Comparison of ENCODE assay signal across 16 mouse cellular contexts in genomic region chr4:137183181-137183850, GRCm38 (mm10).
A peak's percentile ranks its signal among the peaks of the same experiment; 100 is the strongest.
DNase-seq lines count a peak whose midpoint lies in the region; ATAC-seq and TF ChIP-seq lines count a peak whose summit lies in the region.
"Had no signal": no experiment of that assay in that cellular context is flagged by ENCODE, and none has a peak within 500 bp of the region (broad histone marks: within the 10 kb centered on the region; RNA-seq: fewer than 3 reads in every experiment).

No protein-coding gene starts in this region.

- H3K9ac ChIP-seq in heart, embryonic 11.5 days (ENCODE audit: low read depth, low read length) = no peak overlapping the region
- H3K9ac ChIP-seq in intestine, postnatal 0 days (ENCODE audit: low read depth, low read length) = no peak overlapping the region
- H3K9ac ChIP-seq in lung, embryonic 16.5 days (ENCODE audit: low read length) = no peak overlapping the region
- H3K9ac ChIP-seq: liver, embryonic 14.5 days; midbrain, embryonic 15.5 days; neural tube, embryonic 13.5 days had no signal

- 67% methylated on average over 10 of the region's 10 CpGs for WGBS in heart, embryonic 11.5 days (ENCODE audit: insufficient replicate concordance)
- 41% methylated on average over 10 of the region's 10 CpGs for WGBS in intestine, postnatal 0 days
- 27% methylated on average over 10 of the region's 10 CpGs for WGBS in lung, embryonic 16.5 days

- ATAC-seq in heart, embryonic 11.5 days (replicated peaks; ENCODE audit: insufficient number of reproducible peaks, low FRiP score, low TSS enrichment) = no peak
- peak; percentile 31 for ATAC-seq in Patski
- ATAC-seq in intestine, postnatal 0 days = 0 out of 2 replicates have a peak, but pooled peaks have one; percentile 41
- peak; percentile 75 for ATAC-seq in lung, embryonic 16.5 days (ENCODE audit: low read depth)
- ATAC-seq: CD4-positive, CD25-positive, alpha-beta regulatory T cell, adult 4 months; inflammation-experienced regulatory T-cells, adult 6 months; midbrain, embryonic 15.5 days had no signal

- H3K27ac ChIP-seq in heart, embryonic 11.5 days (ENCODE audit: low read depth, low read length) = no peak overlapping the region
- no peak overlapping the region for H3K27ac ChIP-seq in intestine, postnatal 0 days (ENCODE audit: low read depth, low read length)
- H3K27ac ChIP-seq in lung, embryonic 16.5 days (ENCODE audit: low read length) = no peak overlapping the region
- H3K27ac ChIP-seq: liver, embryonic 14.5 days; midbrain, embryonic 15.5 days; neural tube, embryonic 13.5 days had no signal

- H3K9me3 ChIP-seq in heart, embryonic 11.5 days (replicated peaks; ENCODE audit: control insufficient read depth, low read length) = no peaks in the 10 kb centered on the region
- H3K9me3 ChIP-seq in intestine, postnatal 0 days (ENCODE audit: control insufficient read depth) = no peaks in the 10 kb centered on the region
- H3K9me3 ChIP-seq in lung, embryonic 16.5 days (ENCODE audit: control insufficient read depth, low read length) = no peaks in the 10 kb centered on the region
- H3K9me3 ChIP-seq: embryonic facial prominence, embryonic 10.5 days; forebrain, embryonic 10.5 days; midbrain, embryonic 15.5 days; neural tube, embryonic 13.5 days had no signal

- in situ Hi-C loops in Patski (cut with MboI; ENCODE audit: low pct_unique_long_range_greater_than_20kb) = no loop called here

- POLR2A ChIA-PET in Patski (lab: Charles Lee) = interaction anchor here (0.6 kb wide), 1 partner anchor 90 kb away, joined by 10 read pairs; no protein-coding TSS in a partner anchor

- H3K27me3 ChIP-seq in heart, embryonic 11.5 days (ENCODE audit: control insufficient read depth, insufficient read depth, low read length) = peaks cover 3% of the 10 kb centered on the region; the same call in 1 of the 2 replicates
- no peaks in the 10 kb centered on the region for H3K27me3 ChIP-seq in Patski
- no peaks in the 10 kb centered on the region for H3K27me3 ChIP-seq in intestine, postnatal 0 days (replicated peaks; ENCODE audit: control insufficient read depth, insufficient read depth, low read length)
- H3K27me3 ChIP-seq in lung, embryonic 16.5 days (ENCODE audit: control insufficient read depth, insufficient read depth, low read depth, low read length) = no peaks in the 10 kb centered on the region
- H3K27me3 ChIP-seq: midbrain, embryonic 15.5 days; neural tube, embryonic 13.5 days had no signal

- H3K4me2 ChIP-seq in heart, embryonic 11.5 days = no peak overlapping the region
- no peak overlapping the region for H3K4me2 ChIP-seq in intestine, postnatal 0 days (replicated peaks; ENCODE audit: low read depth)
- no peak overlapping the region for H3K4me2 ChIP-seq in lung, embryonic 16.5 days (ENCODE audit: low read depth, low read length)
- H3K4me2 ChIP-seq: midbrain, embryonic 15.5 days; neural tube, embryonic 13.5 days had no signal

- no peak for TF ChIP-seq CTCF in Patski (IDR thresholded peaks at IDR 0.05)
- TF ChIP-seq CTCF in intestine, postnatal 0 days (IDR thresholded peaks at IDR 0.05; ENCODE audit: low read depth) = no peak

- no peak overlapping the region for H3K4me3 ChIP-seq in heart, embryonic 11.5 days (ENCODE audit: low read depth, low read length)
- no peak overlapping the region for H3K4me3 ChIP-seq in intestine, postnatal 0 days (ENCODE audit: low read depth, low read length)
- no peak overlapping the region for H3K4me3 ChIP-seq in lung, embryonic 16.5 days (ENCODE audit: low read length)
- H3K4me3 ChIP-seq: embryonic facial prominence, embryonic 10.5 days; forebrain, embryonic 10.5 days; midbrain, embryonic 15.5 days; neural tube, embryonic 13.5 days had no signal

- CTCF ChIA-PET in Patski (lab: Charles Lee) = interaction anchor here (1.4 to 1.7 kb wide), 2 partner anchors 19 to 107 kb away, joined by 3 to 4 read pairs; no protein-coding TSS in a partner anchor

- DNase-seq in heart, postnatal 4 days = peak; percentile 37
- peak; percentile 24 for DNase-seq in Patski (ENCODE audit: low read depth, low spot score)
- DNase-seq in frontal cortex, postnatal 10 days (ENCODE audit: low spot score in 2 of 2) = no peak
- no peak for DNase-seq in left cerebral cortex, adult 8-10 months (ENCODE audit: low spot score in 2 of 2)
- DNase-seq in neural tube, embryonic 10.5 days (ENCODE audit: extremely low spot score, low spot score) = no peak
- DNase-seq: gastrocnemius, postnatal 10 days had no signal

- H3K4me1 ChIP-seq in heart, embryonic 11.5 days (ENCODE audit: control insufficient read depth, insufficient read depth, low read length) = peaks cover 16% of the 10 kb centered on the region
- H3K4me1 ChIP-seq in intestine, postnatal 0 days (replicated peaks; ENCODE audit: control insufficient read depth, insufficient read depth, low read length) = no peaks in the 10 kb centered on the region
- H3K4me1 ChIP-seq in lung, embryonic 16.5 days (replicated peaks; ENCODE audit: control insufficient read depth, insufficient read depth, low read length) = peaks cover 31% of the 10 kb centered on the region

- no peaks in the 10 kb centered on the region for H3K36me3 ChIP-seq in heart, embryonic 11.5 days (ENCODE audit: control insufficient read depth, insufficient read depth, low read length)
- no peaks in the 10 kb centered on the region for H3K36me3 ChIP-seq in intestine, postnatal 0 days (ENCODE audit: control insufficient read depth, insufficient read depth)
- H3K36me3 ChIP-seq in lung, embryonic 16.5 days (ENCODE audit: control insufficient read depth, insufficient read depth, low read length) = no peaks in the 10 kb centered on the region
- H3K36me3 ChIP-seq: embryonic facial prominence, embryonic 10.5 days; forebrain, embryonic 10.5 days; midbrain, embryonic 15.5 days; neural tube, embryonic 13.5 days had no signal

Comparison
In these comparisons a context has a peak if more than half of its experiments do, and no peak if none do; other contexts are left out.
1. DNase-seq: peak in heart, postnatal 4 days (single experiment) and Patski (single experiment); none in frontal cortex, postnatal 10 days (0 of 2), left cerebral cortex, adult 8-10 months (0 of 2) and neural tube, embryonic 10.5 days (single experiment).